ENCODE assay signal across 8 mouse cellular contexts in genomic region chr9:120933886-120934758, GRCm38 (mm10). TPM values are rescaled to one million over a fixed set of nuclear protein-coding genes. Genes with fewer than 3 reads are reported as not detected.
DNase-seq lines count a peak whose midpoint lies in the region; ATAC-seq and TF ChIP-seq lines count a peak whose summit lies in the region.

No protein-coding gene starts in this region.

- H3K36me3 ChIP-seq in forebrain, postnatal 0 days (ENCODE audit: insufficient read depth): no peaks in the 10 kb centered on the region
- H3K36me3 ChIP-seq in hindbrain, embryonic 13.5 days: no peaks in the 10 kb centered on the region
- peaks cover 15% of the 10 kb centered on the region for H3K36me3 ChIP-seq in limb, embryonic 10.5 days
- H3K36me3 ChIP-seq in midbrain, embryonic 14.5 days (ENCODE audit: control insufficient read depth, insufficient read depth, low read length): no peaks in the 10 kb centered on the region

- no peak for TF ChIP-seq CTCF in lung, adult 2 months (IDR thresholded peaks at IDR 0.05; ENCODE audit: insufficient read depth, low read length)
- TF ChIP-seq CTCF in forebrain, postnatal 0 days (IDR thresholded peaks at IDR 0.05; ENCODE audit: low read depth): no peak

- H3K9me3 ChIP-seq in forebrain, postnatal 0 days (ENCODE audit: low read length): no peaks in the 10 kb centered on the region
- no peaks in the 10 kb centered on the region for H3K9me3 ChIP-seq in hindbrain, embryonic 13.5 days
- H3K9me3 ChIP-seq in limb, embryonic 10.5 days (replicated peaks): no peaks in the 10 kb centered on the region
- H3K9me3 ChIP-seq in midbrain, embryonic 14.5 days (ENCODE audit: control insufficient read depth, low read length): no peaks in the 10 kb centered on the region

- peak overlapping the region; percentile 87 for H3K4me2 ChIP-seq in forebrain, postnatal 0 days (ENCODE audit: low read depth)
- H3K4me2 ChIP-seq in hindbrain, embryonic 13.5 days: peak overlapping the region; percentile 97
- peak overlapping the region; percentile 70 for H3K4me2 ChIP-seq in midbrain, embryonic 14.5 days (ENCODE audit: low read length)

- H3K9ac ChIP-seq in forebrain, postnatal 0 days: peak overlapping the region; percentile 86
- peak overlapping the region; percentile 88 for H3K9ac ChIP-seq in hindbrain, embryonic 13.5 days
- peak overlapping the region; percentile 85 for H3K9ac ChIP-seq in midbrain, embryonic 14.5 days (replicated peaks; ENCODE audit: low read length)

- WGBS in lung, adult 2 months: under 1% methylated on average over 57 of the region's 57 CpGs
- under 1% methylated on average over 54 of the region's 57 CpGs for WGBS in forebrain, postnatal 0 days
- WGBS in hindbrain, embryonic 13.5 days: under 1% methylated on average over 56 of the region's 57 CpGs
- under 1% methylated on average over 57 of the region's 57 CpGs for WGBS in limb, embryonic 10.5 days
- under 1% methylated on average over 55 of the region's 57 CpGs for WGBS in midbrain, embryonic 14.5 days

- peak overlapping the region; percentile 95 for H3K27ac ChIP-seq in forebrain, postnatal 0 days (ENCODE audit: low read depth, low read length)
- H3K27ac ChIP-seq in hindbrain, embryonic 13.5 days: peak overlapping the region; percentile 95
- H3K27ac ChIP-seq in limb, embryonic 10.5 days: peak overlapping the region; percentile 98
- H3K27ac ChIP-seq in midbrain, embryonic 14.5 days (replicated peaks; ENCODE audit: low read depth, low read length): peak overlapping the region; percentile 94

- TF ChIP-seq POLR2A in lung, adult 2 months (IDR thresholded peaks at IDR 0.05; ENCODE audit: borderline replicate concordance, extremely low read depth, low read depth, low read length): no peak

- DNase-seq in lung, adult 2 months: peak; percentile 61
- DNase-seq in lung, postnatal 25 days (ENCODE audit: low spot score): no peak
- peak; percentile 31 to 43 for DNase-seq in cerebellum, adult 18-20 months
- peak; percentile 62 for DNase-seq in forebrain, postnatal 0 days
- DNase-seq in limb, embryonic 10.5 days (ENCODE audit: low spot score): peak; percentile 82
- peak; percentile 78 for DNase-seq in midbrain, embryonic 14.5 days
- DNase-seq in testis, postnatal 10 days (ENCODE audit: low spot score): peak; percentile 74

- H3K27me3 ChIP-seq in forebrain, postnatal 0 days (ENCODE audit: insufficient read depth, low read length): no peaks in the 10 kb centered on the region
- no peaks in the 10 kb centered on the region for H3K27me3 ChIP-seq in hindbrain, embryonic 13.5 days
- H3K27me3 ChIP-seq in limb, embryonic 10.5 days (ENCODE audit: low read depth, poor library complexity, severe bottlenecking): no peaks in the 10 kb centered on the region
- no peaks in the 10 kb centered on the region for H3K27me3 ChIP-seq in midbrain, embryonic 14.5 days (ENCODE audit: control insufficient read depth, insufficient read depth, low read length)

- peaks cover 30% of the 10 kb centered on the region for H3K4me1 ChIP-seq in lung, adult 2 months (ENCODE audit: control insufficient read depth, insufficient read depth, low read length)
- peaks cover 30% of the 10 kb centered on the region for H3K4me1 ChIP-seq in forebrain, postnatal 0 days (ENCODE audit: insufficient read depth)
- H3K4me1 ChIP-seq in hindbrain, embryonic 13.5 days (replicated peaks): peaks cover 45% of the 10 kb centered on the region
- peaks cover 47% of the 10 kb centered on the region for H3K4me1 ChIP-seq in limb, embryonic 10.5 days
- peaks cover 49% of the 10 kb centered on the region for H3K4me1 ChIP-seq in midbrain, embryonic 14.5 days (ENCODE audit: control insufficient read depth, insufficient read depth, low read length)

- peak; percentile 21; the same call in 1 of the 2 replicates for ATAC-seq in forebrain, postnatal 0 days
- peak; percentile 18; the same call in 1 of the 2 replicates for ATAC-seq in hindbrain, embryonic 13.5 days (ENCODE audit: low FRiP score)
- ATAC-seq in midbrain, embryonic 14.5 days (ENCODE audit: low FRiP score, low TSS enrichment): peak; percentile 44; the same call in 1 of the 2 replicates

- peak overlapping the region; percentile 85 for H3K4me3 ChIP-seq in lung, adult 2 months (replicated peaks; ENCODE audit: extremely low read depth, low read depth, low read length)
- H3K4me3 ChIP-seq in forebrain, postnatal 0 days (ENCODE audit: low read depth, low read length): peak overlapping the region; percentile 90
- H3K4me3 ChIP-seq in hindbrain, embryonic 13.5 days: peak overlapping the region; percentile 89
- peak overlapping the region; percentile 93 for H3K4me3 ChIP-seq in limb, embryonic 10.5 days
- peak overlapping the region; percentile 83 for H3K4me3 ChIP-seq in midbrain, embryonic 14.5 days (replicated peaks; ENCODE audit: low read depth, low read length)

RNA-seq across cellular contexts. Expression of gene Ctnnb1, which starts 5.1 kb away (rescaled TPM):
- polyA plus RNA-seq in lung, adult 2 months (2012; rRNA removed): 149 and 203 TPM in 2 replicates
- 839 and 1,100 TPM in 2 replicates for total RNA-seq in forebrain, postnatal 0 days (2014; rRNA removed)
- polyA plus RNA-seq in forebrain, postnatal 0 days (2015; fragmentation: Nextera tagmentation; extraction: Ambion mirVana): 368 and 388 TPM in 2 replicates
- 422 and 424 TPM in 2 replicates for polyA plus RNA-seq in hindbrain, embryonic 13.5 days (2015; fragmentation: Nextera tagmentation; extraction: Ambion mirVana)
- polyA plus RNA-seq in limb, embryonic 10.5 days (2016; fragmentation: Nextera tagmentation; extraction: Ambion mirVana): 583 and 698 TPM in 2 replicates
- 484 and 702 TPM in 2 replicates for polyA plus RNA-seq in midbrain, embryonic 14.5 days (2014; fragmentation: Nextera tagmentation; extraction: Ambion mirVana)
